Mouse (Mus musculus) adrenal gland (tissue): ENCODE data around the gene Prss36.
"Not testable (repeated sequence)": the region's sequence is repeated elsewhere in the genome, so short reads cannot be mapped to it uniquely, and the experiment has no call there.

Source experiments
- intact Hi-C: fragments of 180-260 bp; cut with DNase I; formaldehyde crosslinking; loops from one replicate; pipeline ENCODE4 v1.15.1; 2025
- long read RNA-seq, 2 experiments: library from polyadenylated mRNA; unstranded; transcript quantifications; one replicate each; pipeline ENCODE4 v2.0.0; 2020; ENCODE audit warnings: borderline replicate concordance in 1 of 2; ENCODE audit not compliant: insufficient replicate concordance in 1 of 2

Gene Prss36
- long read RNA-seq, experiment 1, partial matches to known transcripts, result 2 of 14 reads
- long read RNA-seq, experiment 1, other reads (novel, unspliced or antisense), result 7 of 14 reads
- long read RNA-seq, experiment 2, partial matches to known transcripts, result 2 of 13 reads
- long read RNA-seq, experiment 2, other reads (novel, unspliced or antisense), result 10 of 13 reads

DNA sequence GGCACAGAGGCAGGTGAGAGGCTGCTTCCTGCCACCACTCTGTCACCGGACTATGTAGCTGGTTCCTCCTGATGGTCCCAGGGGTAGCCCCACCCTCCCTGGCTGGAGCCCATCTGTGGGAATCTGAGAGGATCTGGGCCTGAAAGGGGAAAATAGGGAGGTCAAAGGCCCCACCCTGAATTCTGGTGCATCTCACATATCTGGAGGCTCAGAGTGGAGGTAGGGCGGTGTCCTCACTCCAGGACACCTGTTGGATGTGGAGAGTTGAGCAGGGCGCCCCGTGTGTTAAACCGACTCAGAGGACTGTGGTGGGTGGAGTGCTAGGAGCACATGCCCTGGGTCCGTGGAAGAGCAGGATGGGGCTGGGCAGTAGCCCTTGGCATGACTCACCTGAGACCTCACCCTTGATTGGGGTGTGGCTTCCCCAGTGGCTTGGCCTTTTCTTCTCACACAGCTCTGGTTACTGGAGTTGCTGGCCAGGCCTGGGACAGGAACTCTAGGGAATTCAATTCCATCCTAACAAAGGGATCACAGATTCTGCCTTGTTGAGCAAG is at the start of gene Prss36:
Prss36 (minus strand) TSS at position 256 of the 554 bp plus-strand sequence.
- intact Hi-C loops, result no loop called here

DNA sequence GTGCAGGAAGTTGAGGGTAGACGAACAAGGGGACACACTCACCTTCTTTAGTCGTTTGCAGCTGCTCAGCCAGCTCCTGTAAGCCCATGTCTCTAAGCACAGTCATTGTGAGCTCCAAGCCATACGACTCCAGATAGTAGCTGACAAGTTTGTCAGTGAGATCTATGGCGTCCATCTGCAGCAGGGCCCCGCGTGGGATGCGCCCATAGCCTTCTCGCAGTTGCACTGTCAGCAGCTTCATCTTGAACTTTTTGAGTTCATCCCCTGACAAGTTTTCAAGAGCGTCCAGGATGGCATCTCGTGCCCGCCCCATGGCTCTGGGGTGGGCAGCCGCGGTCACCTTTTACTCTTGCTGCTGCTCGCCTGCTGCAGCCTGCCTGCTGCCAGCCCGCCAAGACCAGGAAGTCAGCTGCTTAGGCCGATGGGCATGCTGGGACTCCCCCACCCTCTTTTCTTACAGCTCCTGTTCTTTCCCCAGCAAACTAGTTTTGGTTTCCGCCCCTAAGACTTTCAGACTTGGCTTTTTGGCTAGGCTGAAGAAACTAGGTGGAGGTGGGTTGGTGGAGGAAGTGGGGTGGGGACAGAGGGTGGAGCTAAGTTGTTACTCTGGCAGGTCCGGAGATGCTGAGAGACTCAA is 46.9 kb upstream of the Prss36 start, which contains the start of gene Pycard:
Pycard (minus strand) TSS at position 527 of the 637 bp plus-strand sequence.
- intact Hi-C loops, result no loop called here

DNA sequence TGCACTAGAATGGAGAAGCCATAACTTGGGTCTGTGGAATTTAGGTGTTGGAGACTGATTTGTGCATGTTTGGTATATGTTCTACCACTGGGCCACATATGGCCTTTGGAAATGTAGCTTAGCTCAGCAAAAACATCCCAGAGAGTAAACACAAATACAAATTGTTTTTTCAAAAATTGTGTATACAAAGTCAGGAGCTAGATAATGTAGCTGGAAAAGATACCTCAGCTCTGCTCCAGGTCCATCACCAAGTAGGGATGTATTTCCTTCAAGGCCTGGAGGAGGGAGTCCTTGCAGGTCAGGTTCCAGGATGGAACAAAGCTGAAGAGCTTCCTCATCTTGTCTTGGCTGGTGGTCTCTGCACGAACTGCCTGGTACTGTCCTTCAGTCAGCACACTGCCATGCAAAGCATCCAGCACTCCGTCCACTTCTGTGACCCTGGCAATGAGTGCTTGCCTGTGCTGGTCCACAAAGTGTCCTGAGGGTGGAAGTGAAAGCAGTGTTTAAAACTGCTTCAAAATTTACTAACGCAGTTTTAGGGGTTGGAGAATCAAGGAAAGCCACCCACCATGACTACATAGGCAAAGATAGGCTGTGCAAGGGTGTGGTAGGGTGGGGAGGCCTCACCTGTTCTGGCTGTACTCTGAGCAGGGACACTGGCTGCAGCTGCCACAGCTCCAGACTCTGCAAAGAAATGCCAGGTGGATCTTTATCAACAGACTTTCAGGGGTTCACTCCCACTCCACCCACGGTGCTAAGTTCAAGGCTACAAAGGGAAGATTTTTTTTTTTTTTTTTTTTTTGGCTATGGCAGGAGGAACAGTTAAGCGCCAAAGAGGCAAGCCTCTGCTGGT is 46.2 kb upstream of the Prss36 start:
- intact Hi-C loops, result no loop called here

DNA sequence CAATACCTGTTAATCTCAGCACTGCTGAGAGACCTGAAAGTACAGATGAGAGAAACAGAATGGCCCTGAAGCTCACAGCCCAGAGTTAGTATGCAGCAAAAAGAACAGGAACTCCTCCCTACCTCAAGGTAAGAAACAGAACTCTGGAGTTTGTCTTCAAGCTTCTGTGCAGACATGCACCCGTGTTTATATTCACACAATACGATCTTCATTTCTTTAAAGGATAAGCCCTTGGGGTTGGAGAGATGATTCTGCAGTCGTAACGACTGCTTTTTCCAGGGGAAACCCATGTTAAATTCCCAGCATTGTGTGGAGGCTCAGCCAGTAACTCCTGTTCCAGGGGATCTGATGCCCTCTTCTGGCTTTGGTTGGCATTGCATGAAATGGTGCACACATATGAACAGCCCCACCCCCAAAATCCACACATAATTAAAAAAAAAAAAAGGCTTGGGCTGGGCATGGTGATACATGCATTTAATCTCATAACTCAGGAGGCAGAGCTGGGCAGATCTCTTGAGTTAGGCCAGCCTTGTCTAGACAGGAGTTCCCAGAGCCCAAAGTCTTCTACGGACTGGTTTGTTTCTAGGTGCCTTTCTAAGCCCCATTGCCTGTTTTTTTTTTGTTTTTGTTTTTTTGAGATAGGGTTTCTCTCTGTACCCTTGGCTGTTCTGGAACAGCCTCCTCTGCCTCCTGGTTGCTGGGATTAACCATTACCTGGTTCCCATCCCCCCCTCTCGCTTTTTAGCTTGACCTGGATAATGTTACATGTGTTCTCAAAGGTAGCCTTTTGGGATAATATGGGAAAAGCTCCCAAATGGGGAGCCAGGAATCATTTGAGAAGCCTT is 45.3 kb upstream of the Prss36 start:
- intact Hi-C loops, result no loop called here

DNA sequence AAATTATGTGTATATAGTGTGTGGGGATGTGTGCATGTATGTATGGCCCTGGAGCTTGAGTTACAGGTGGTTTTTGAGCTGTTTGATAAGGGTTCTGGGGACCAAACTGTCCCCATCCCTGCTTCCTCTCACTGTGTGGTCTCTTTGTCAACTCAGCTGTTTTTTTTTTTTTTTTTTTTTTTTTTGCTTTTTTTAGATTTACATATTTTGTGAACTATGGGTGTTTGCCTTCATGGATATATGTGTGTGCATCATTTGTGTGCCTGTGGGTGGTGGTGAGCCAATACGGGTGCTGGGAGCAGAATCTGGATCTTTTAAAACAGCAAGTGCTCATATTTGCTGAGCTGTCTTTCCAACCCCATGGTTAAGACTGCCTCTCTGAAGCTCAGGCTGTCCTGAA is 42.4 kb upstream of the Prss36 start:
- intact Hi-C loops, result no loop called here

DNA sequence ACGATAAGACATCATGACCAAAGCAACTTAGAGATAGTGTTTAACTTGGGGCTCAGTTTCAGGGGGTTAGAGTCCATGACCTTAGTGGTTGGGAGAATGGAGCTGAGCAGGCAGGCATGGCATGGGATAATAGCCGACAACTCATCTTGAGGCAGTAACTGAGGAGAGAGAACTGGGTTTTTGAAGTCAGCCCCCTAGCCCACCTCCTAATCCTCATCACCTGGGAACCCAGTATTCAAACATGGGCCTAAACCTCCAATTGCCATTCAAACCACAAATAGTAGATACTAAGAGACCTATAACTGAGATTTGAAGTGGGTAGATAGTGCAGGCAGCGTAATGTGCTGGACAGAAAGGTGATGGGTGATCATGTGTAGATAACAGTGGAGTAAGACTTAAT is 34.1 kb upstream of the Prss36 start:
- intact Hi-C loops, result no loop called here

DNA sequence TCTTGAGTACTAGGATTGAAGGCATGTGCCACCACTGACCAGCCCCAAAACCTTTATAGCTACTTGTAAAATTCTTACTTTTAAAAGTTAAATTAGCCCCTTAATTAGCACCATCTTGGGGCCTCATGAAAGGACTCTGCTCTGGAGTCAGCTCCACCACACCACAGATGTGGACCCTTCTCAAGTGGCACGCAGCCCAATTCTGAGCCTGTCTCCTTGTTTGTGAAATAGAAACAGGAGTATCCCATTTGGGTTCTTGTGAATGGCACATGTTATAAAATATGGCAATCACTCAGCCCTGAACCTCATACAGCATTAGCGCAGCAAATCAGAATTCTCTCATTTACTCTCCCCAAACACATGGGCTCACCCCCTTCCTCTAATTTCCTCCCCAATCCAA is 32.3 kb upstream of the Prss36 start:
- intact Hi-C loops, result no loop called here

DNA sequence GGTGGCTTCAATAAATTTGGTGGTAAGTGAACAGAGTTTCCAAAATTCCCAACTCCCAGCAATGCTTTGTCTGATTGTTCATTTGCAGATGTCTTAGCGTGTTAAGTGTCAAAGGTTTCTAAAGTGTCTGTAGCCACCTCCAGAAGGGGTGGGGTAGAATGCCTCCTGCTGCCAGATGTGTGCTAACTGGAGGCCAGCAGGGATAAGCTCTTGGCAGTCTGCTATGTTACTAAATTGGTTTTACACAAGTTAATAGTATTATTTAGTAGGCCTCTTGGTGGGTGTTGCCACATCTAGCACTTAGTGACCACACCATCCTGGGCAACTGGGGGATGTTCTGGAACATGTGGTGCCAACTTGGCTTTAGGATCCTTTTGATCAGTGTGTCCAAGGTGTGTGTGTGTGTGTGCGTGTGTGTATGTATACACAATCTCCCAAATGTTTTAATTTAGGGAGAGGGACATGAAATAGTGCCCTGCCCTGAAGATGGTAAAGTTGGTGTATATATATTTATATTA is 27.9 kb upstream of the Prss36 start:
- intact Hi-C loops, result no loop called here

DNA sequence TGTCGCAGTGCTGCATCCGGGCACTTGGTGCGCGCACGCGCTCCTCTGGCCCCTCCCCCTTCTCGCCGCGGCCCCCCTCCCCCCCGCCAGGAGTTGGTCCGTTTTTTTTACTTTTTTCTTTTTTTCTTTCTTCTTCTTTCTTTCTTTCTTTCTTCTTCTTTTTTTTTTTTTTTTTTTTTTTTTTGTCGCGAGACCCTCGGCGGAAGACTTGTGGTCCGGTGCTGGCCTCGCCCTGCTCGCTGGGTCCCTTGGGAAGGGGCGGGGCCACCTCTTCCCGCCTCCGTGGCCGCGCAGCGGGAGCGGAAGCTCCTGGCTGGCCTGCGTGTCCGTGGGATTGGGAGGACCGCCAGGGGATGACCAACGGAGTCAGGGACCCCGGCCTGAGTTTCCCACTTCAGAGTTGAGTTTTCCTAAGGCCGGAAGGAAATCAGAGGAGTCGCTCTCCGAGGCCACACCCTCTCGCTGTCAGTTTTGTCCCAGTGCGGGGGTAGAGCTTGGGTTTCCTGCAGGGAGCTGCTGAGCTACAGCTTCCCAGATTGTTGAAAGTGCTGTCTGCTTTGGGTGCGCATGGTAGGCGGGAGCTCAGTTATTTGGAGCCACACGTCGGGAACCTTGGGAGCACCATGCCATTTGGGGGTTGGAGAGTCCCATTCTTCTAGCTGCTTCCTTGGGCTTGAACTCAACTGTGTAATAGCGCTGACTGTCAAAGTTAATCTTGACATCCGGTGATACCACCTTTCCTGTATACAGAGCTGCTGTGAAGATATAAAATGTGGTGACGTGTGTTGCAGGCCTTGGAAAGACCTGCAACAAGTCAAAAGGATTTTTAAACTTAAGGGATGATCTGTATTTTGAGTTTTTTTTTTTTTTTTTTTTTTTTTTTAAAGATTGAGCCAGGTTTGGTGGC is 21.6 kb upstream of the Prss36 start:
- intact Hi-C loops, result no loop called here

DNA sequence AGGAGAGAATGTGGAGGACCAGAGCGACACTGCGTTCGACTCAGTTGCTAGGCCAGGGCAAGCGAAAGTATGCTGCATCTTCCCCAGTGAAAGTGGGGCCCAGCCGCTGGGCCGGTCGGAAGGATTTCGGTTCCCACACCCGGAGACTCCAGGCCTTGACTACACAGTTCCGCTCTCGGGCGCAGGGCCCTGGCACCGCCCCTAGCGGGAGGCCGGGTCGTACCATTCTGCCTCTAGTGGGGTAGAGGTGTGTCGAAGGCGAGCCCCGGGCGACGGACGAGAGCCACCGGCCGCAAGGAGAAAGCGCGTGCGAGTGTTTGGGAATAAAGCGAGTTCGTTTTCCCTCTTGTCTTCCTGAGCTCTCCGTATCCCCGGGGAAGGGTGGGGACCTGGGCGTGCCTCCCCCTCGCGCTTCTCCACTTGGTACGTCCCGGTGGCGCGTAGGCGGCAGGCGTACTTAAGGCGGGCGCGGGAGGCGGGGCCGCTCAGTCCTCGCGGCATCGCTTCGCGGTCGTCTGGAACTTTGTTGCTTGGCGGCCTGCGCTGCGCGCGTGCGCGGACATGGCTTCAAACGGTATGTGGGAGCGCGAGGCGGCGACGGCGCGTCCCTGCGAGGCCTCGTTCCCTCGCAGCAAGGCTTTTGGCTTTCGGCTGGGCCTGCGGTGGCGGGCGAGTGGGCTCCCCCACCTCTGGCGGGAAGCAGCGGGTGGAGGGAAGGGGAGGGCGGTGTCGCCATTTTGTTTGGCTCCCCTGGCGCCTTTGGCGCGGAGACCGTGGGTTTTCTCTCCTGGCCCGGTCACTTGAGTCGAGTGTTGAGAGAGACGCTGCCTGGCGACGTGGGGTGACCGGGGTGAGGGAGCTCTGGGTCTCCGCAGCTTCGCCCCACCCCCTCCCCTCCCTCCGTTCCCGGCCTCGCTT is 20.7 kb upstream of the Prss36 start, which contains the start of gene Fus:
Fus (plus strand) TSS at position 454 of the 918 bp plus-strand sequence.
- intact Hi-C loops, result no loop called here

DNA sequence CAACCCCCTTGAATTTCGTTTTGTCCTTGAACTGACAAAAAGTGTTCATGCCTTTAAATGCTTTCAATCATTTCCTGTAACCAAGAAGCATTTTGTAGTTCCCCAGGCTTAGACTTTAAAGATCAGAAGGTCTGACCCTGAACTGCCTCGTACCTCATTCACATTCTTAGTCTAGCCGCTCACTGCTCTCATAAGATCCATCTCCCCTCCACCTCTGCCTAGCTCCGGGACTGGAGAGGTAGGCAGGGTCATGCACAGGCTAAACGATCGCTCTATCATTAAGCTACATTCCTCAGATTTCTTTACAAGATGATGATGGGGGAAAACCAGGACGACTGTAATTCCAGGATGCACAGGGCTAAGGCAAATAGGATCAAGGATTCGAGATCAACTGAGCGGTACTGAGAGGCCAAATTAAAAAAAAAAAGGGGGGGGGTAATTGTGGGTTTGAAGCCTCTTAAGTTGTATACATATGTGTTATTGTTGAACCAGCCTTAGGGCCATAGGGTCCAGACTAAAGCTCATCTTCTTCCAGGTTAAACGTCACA is 19.9 kb upstream of the Prss36 start:
- intact Hi-C loops, result no loop called here

DNA sequence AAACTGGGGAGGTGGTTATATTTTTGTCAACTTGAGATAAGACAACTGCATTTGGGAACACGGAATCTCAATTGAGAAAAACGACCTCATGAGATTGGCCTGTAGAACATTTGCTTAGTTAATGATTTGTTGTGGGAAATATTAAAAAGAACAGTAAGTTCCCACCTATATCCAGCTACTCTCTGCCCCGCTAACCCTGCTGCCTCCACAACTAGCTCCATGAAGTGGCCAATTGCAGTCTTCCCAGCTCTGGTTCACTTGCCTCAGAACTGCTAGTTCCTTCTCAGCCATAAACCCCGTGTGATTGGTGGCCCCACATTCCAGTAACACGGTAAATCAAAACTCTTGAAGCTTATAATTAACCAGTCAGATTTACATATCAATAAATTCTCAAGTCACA is 12.8 kb upstream of the Prss36 start:
- intact Hi-C loops, result no loop called here

DNA sequence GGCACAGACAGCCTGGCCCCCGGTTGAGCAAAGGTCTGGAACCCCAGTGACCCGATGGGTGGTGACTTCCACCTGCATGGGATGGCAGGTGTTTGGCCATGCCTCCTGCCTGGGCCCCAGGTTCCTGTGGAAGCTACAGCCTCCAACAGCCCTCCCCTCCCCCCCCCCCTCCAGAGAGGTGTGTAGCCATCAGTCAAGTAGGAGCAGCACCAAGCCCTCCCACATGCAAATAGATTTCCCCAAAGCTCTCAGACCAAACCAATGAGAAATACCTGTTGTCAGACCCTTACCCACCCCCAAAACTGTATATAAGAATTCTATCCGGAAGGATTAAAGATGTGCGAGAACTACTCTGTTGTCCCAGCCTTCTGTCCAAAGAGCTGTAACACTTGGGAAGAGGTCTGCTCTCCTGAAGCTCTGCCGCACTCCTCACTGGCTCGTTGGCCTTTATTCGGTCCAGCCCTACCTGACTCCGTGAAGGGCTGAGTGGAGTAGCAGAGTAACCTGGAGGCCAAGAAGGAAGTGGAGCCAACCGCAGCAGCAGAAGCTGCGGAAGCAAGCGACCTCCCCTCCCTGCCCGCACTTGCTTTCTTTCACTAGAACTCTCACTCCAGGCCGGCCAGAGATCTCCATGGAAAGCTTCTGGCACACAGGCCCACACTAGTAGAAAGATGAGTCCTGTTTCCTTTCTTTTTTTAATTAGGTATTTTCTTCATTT is 6.5 kb upstream of the Prss36 start:
- intact Hi-C loops, result no loop called here

DNA sequence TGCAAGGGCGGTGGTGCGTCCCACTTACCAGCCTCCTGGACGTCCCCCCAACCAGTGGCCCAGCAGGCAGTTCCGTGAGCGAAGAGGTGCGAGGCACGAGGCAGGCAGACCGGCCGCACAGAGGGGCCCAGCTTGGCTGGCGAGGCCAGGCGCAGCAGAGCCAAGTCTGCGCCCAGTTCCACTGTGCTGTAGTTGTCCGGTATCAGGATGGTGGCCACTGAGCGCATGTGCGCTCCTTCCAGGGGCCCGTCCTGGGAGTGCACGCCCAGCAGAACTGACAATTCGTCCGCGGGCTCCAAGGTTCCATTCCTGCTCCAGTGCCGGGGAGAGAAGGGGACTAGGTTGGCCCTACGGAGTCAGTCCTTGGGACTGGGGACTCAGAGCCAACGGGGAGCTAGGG is 1.9 kb downstream of the Prss36 start:
- intact Hi-C loops, result no loop called here

DNA sequence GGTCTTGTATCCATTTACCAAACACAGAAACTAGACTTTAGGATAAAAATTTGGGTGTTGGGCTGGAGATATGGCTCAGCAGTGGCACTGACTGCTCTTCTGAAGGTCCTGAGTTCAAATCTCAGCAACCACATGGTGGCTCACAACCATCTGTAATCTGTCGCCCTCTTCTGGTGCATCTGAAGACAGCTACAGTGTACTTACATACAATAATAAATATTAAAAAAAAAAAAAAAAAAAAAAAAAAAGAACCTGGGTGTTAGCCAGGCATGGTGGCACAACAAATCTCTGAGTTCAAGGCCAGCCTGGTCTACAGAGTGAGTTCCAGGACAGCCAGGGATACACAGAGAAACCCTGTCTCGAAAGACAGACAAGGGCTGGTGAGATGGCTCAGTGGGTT is 4.4 kb downstream of the Prss36 start:
- intact Hi-C loops, result not testable (repeated sequence)

DNA sequence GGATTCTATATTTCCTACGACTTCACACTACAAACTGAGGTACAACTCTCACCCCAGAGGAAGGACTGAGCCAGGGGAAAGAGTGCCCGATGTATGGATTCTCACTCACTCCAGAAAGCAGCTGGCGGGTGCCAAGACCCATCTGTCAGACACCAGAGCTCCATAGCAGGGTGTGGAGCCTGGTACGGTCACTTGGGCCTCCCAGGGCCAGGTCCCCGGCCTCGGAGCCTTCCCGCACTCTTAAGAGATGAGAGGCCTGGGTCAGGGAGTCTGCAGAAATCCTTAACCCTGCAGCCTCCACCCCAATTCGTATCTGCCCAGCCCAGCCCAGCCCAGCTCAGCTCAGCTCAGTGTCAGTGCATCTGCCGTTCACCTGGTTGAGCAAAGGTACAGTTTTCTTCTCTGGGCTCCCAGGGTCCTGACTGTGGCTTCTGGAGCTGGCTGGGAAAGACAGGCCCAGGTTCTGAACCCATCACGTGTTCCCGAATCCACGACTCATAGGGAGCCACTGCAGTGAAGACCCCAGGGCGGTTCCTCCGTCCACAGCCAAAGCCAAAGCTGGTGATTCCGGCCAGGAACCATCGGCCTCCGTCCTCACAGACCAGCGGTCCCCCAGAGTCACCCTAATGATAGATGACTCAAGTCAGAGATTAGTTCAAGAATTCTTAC is 10.2 kb downstream of the Prss36 start:
- intact Hi-C loops, result no loop called here

DNA sequence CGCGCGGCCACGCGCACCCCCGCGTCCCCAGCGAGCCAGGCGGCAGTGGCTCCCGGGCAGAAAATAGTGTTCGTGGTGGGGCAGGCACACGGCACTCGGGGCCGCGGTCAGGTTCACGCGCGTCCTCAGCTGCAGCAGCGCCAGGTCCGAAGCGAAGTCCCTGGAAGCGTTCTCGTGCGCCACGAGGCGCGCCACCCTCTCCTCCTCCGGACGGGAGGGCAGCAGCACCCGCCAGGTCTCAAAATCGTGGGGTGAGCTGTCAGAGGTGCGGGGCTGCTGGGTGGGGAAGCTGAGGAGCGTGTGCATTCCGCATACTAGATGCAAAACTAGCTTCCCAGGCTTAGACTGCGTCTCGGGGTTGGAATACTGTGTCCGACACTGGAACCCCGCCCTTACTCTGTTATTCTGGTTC is 10.8 kb downstream of the Prss36 start:
- intact Hi-C loops, result no loop called here
